Mouse (Mus musculus) right cerebral cortex, postnatal 4 days (tissue): Measurements from ENCODE around the gene Mgrn1.

Source experiments
- DNase-seq: peaks from one replicate; pipeline ENCODE4 v3.0.0-alpha.2; 2022

The Mgrn1 gene

DNA sequence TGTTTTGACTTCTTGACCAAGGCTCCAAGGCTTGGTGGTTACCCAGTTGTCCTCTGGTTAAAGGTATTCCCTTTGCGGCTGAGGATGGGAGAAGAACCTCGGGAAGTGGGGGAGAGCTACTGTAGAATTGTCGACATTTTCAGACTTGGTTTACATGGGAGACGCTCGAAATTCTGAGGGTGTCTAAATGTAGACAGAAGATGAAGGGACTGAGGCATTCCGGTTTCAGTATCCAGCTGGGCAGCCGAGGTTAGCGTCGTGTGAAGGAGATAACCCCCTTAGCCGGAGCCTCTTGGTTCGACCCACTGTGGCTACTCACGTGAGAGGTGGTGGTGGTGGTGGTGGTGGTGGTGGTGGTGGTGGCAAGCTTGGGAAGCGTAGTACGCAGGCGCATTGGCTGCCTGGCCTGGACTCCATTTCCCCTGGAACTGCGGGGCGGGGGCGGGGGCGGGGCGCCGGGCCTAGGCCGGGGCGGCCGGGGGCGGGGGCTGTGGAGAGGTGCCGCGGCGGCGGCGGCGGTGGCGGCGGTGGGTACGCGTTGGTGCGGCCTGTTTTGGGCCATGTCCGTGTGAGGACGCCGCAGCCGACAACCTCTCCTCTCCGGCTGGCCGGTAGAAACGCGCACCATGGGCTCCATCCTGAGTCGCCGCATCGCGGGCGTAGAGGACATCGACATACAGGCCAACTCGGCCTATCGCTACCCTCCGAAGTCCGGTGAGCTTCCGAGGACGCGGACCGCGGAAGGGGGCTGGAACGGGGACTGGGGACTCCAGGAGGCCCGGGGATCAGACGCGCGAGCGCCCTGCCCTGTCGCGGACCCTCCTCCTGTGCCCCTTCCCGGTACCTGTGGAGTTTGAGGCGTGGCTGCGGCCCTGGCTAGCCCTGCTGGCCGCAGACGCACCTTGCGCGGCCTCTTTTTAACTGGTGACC is at the start of gene Mgrn1:
TSS of gene Mgrn1 (plus strand) at position 490 of the 930 bp plus-strand sequence.
- DNase-seq = peak; percentile 86

DNA sequence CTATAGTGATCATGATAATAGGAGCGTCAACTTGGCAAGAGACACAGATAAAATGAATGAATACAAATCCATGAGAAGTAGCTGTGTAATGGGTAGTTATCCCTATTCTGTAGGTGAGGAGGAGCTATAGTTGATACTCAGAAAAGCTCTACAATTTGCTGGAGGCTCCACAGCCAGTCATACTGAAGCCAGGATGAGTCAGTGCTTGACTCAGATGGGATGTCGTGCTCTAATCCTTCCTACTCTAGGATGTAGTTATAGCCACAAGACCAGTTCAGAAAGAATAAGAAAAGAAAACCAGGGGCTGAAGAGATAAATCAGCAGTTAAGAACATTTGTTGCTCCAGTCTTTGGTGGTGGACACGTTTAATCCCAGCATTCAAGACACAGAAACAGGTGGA is 48.4 kb upstream of the Mgrn1 start:
- DNase-seq = no peak

DNA sequence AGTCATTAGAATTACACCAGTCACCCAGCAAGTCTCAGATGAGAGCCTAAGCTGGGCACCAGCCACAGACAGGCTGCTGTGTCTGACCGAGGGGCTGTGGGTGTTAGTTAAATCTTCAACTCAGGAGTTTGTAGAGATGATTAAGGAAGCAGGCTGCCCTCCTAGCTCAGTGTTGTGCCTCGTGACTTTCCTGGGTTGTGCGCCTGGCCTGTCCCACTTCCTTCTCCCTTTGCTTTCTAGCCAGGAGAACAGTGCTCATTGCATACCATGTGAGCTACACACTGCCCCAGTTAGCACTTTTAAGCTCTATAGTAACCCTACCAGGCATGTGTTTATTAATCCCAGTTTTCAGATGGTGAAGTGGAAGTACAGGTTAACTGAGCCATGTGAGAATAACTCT is 46.5 kb upstream of the Mgrn1 start:
- DNase-seq = no peak

DNA sequence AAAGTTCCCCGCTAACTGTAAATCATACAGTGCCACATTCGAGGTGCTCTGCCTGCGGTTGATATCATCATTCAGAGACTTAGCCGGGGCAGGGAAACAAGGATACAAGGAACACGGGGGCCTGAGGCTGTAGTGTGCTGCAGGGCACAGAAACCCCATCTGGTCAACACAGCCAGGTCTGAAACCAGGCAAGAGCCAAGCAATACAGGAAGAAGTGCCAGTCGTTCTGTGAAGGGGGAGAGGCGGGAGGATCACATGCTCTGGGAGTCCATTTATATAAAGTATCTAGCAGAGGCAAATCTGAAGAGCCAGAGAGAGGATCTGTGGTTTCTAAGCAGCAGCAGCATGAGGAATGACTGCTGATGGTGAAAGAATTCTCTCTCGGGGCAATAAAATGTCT is 45.8 kb upstream of the Mgrn1 start:
- no peak for DNase-seq

DNA sequence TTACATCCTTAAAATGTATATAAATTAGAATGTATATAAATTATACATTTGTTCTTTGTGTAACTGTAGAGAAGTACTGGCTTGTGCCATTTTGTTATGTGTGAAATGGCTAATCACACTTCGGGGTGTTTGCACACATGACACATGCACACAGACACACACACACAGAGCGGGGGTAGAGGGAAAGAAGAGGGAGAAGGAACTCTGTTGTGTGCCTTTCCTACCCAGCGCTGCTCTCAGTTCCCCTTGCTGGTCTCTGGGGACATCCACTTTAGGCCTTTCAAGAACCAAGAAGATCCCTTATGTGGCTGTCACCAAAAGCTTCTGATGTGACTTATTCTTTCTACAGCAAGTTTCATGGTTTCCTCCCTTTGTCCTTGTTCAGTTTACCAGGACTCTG is 39.0 kb upstream of the Mgrn1 start:
- DNase-seq = no peak

DNA sequence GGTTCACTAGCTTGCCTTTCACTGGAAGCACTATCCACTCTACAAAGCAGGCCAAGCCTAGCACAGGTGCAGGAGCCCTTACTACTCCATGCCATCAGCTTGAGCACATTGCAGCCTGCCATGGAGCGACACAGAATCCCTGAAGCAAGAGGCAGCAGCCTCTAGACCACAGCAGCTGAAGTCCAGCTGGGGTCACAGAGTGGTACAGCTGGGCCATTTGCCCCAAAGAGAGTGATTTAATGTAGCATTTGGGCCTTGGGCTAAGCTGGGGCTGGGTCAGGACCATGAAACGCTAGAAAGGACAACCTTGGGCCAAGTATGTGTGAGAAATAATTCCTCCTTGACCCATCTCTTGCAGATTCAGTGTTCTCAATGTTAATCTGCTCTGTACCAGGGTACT is 38.0 kb upstream of the Mgrn1 start:
- no peak for DNase-seq

DNA sequence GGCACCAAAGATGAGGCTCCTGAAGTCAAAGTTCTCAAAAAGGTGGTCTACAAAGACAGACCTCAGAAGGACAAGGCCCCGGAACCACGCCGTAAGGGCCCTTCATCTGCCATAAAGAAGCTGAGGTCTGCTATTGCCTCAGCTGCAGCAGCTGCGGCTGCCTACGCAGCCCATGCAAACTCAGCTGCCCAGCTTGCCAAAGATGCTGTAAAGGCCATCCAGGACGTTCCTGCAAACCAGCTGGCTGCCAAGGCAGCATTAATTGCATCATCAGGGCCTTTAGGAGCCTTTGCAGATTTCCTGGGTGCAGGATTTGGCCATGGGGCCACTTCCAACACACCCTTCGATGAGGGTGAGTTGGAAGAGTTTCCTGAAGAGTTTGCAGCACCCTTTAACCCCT is 35.7 kb upstream of the Mgrn1 start:
- no peak for DNase-seq

DNA sequence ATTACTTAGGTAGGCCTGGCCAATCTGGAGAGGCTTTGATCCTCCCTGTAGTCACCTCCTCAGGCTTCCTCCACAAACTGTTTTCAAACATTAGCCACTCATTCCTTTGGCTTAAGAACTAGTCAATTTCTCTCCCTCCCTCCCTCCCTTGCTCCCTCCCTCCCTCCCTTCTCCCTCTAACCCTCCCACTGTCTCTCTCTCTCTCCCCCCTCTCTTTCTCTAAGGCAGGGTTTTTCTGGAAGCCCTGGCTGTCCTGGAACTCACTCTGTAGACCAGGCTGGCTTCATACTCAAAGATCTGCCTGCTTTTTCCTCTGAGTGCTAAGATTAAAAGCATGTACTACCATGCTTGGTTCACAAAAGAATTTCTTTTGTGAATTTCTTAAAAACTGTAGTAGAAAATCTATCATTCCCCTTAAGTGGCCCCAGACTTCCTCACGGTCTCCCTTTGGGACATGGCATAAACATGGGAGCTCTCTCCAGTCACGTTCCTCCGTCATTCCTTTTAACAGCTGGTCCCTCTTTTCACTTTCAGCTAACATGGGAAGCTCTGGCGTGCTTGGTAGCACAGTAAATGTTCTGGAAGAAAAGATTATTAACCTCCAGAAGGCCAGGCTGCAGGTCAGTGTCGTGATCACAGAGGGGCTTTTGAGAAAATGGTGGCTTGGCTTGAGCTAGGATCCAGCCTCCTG is 35.0 kb upstream of the Mgrn1 start:
- no peak for DNase-seq

GRCm38 (mm10) chr16:4855046-4855650 is 30.9 kb upstream of the Mgrn1 start:
- no peak for DNase-seq

- DNase-seq = no peak
These were observed 24.7 kb upstream of the Mgrn1 start for GRCm38 (mm10) chr16:4861392-4861791.

GRCm38 (mm10) chr16:4862863-4863483 is 23.1 kb upstream of the Mgrn1 start:
- peak; percentile 55 for DNase-seq

GRCm38 (mm10) chr16:4863742-4864141 is 22.3 kb upstream of the Mgrn1 start:
- no peak for DNase-seq

DNA sequence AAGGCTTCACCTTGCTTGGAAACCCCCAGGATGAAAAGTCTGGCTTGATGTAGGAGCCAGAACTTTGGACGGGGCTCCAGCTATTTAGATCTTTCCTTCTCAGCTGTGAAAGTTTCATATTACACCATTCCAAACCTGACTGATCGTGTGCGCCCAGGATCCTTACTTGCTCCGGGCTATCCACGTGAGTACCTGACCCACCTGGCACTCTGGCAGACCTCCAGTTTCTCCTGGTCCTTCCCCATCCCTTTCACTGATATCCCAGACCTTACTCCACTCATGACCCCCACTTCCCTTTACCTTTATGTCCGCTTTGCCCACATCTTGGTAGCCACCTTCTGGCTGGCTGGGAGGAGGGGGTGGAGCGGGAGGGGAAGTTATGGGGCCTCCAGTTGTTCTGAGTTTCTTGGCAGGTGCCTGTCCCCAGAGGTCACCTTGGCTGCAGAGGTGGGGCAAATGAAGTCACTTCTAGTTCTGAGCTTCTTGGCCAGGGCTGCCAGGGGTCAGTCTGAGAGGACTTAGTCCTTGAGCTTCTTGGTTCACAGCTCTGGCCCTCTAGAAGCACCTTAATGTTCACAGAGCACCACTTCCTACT is 19.9 kb upstream of the Mgrn1 start:
- no peak for DNase-seq

DNA sequence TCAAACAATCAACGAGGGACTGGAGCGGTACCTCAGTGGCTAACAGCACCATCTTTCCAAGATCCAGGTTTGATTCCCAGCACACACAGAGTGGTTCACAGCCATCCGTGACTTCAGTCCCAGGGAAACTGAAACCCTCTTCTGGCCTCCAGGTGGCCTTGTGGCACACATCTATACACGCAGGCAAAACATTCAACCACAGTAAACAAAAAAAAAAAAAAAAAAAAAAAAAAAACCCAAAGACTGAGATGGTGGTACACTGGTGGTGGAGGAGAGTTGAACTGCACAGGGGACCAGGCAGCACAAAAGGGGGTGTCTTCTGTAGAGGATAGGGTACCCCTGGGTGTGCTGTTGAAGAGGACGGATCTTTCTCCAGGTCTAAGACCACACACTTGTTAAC is 15.6 kb upstream of the Mgrn1 start:
- DNase-seq = no peak

GRCm38 (mm10) chr16:4871926-4872325 is 14.1 kb upstream of the Mgrn1 start:
- no peak for DNase-seq

GRCm38 (mm10) chr16:4875198-4876032 is 10.6 kb upstream of the Mgrn1 start:
- no peak for DNase-seq

DNA sequence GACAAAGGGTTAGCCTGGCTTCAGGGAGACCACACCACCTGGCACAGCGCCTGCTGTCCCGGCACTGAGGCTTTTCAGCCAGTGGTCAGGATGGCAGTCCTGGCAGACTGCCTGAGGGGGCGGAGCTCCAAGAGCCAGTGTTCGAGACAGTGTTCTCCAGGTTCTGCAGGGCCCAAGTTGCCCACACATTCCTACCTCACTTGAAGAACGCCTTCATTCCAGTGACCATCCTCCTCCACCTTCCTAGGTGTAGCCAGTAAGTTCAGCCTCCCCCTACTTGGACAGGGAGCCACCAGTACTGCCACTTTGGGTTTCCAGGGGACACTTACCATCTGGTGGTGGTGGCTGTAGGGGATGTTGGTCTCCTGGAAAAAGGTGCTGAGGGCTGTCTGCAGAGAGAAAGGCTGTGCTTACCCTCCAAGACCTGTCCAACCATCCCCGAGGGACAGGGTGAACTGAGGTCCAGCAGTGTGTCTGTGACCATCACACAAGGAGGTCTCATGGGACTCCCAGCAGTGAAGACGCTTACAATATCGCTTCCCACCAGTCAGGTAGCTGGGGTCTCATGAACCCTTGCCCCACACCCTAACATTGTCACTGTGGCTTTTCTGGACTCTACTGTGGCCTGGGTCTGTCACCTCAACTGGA is 9.9 kb upstream of the Mgrn1 start:
- peak; percentile 76 for DNase-seq

DNA sequence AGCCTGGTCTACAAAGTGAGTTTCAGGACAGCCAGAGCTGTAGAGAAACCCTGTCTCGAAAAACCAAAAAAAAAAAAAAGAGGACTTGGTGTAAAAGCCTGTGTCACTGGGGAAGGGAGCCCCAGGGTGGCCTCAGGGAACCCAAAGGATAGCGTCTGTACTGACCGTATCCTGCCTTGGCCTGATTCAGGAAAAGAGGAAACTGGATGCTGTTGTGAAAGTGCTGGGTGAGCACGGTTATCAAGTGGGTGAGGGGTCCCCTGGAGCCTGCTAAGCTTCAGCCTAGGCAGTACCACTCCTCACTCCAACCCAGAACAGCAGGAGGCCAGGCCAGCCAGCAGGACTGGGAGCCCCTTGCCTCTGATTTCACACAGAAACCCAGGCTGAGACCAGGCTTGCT is 8.9 kb upstream of the Mgrn1 start:
- no peak for DNase-seq

GRCm38 (mm10) chr16:4877701-4878100 is 8.3 kb upstream of the Mgrn1 start:
- no peak for DNase-seq

- no peak for DNase-seq
These were observed 7.7 kb upstream of the Mgrn1 start for GRCm38 (mm10) chr16:4878192-4878885.
